Mouse (Mus musculus) frontal cortex, adult 2 months (tissue): Measurements from ENCODE around the gene Lcor. TPM values are rescaled to one million over a fixed set of nuclear protein-coding genes. Genes with fewer than 3 reads are reported as not detected.
A peak's percentile ranks its signal among the peaks of the same experiment; 100 is the strongest.

Experiments
- DNase-seq, 2 experiments: peaks; one replicate each; pipeline ENCODE4 v3.0.0; 2022; ENCODE audit warnings: low spot score in 1 of 2; ENCODE audit errors: extremely low spot score in 1 of 2
- polyA plus RNA-seq: library from polyadenylated mRNA; depleted of rRNA; stranded (reverse); fragments of >200 nt; gene quantifications from 2 replicates; pipeline ENCODE4 v1.2.3, GENCODE M21; 2012

Lcor gene
- polyA plus RNA-seq, 1 experiment, result 3.5 TPM

DNA sequence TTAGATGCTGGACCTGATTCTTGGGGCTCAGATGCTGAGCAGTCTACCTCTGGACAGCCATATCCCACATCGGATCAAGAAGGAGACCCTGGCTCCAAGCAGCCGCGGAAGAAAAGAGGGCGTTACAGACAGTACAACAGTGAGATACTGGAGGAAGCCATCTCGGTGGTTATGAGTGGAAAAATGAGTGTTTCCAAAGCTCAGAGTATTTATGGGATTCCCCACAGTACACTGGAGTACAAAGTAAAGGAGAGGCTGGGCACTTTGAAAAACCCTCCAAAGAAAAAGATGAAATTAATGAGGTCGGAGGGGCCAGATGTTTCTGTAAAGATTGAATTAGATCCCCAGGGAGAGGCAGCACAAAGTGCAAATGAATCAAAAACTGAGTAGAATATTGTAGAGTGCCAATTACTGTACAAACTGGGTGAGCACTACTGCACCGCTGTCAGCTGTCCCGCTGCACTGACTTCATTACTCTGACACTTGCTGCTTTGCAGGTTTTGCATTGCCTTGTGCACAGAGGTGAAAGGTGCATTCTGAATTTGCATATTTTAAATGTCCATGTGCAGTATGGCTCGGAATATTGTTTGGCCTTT, 76.6 kb downstream of the Lcor start:
- no peak for DNase-seq

DNA sequence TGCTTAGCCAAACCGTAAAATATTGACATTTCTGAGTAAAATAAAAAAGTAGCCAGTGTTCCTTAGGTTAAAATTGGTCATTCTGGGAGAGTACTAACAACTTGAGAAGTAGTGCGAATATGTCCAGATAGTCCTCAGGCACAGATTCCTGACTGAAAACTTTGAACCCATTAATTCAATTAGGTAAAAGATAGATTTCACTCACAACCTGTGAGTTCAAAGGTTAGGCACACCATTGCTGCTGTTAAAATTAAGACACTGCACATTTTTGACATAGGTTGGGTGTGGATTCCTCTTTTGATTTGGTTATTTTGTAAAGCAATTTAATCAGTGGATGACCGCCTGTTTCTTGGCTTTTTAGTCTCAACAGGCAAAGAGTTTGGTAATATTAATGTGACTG, 78.4 kb downstream of the Lcor start:
- DNase-seq, result no peak

DNA sequence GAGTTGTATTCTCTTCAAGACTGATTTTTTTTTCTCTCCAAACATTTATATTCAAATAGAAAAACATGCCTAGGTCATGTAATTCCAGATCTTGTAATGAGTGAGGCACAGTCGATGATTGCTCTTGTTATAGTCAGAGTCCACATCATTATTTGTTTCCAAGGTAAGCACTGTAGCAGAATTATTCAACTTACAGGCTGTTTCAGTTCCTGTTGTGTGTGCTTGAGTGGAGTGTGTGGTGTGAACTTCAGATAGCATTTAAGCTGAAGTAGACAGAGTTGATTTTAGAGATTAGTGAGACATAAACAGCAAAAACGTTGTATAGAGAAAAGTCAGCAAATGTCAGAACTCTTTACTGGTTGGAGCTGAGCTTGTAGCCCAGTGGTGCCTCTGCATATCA, 86.4 kb downstream of the Lcor start:
- DNase-seq, result no peak

DNA sequence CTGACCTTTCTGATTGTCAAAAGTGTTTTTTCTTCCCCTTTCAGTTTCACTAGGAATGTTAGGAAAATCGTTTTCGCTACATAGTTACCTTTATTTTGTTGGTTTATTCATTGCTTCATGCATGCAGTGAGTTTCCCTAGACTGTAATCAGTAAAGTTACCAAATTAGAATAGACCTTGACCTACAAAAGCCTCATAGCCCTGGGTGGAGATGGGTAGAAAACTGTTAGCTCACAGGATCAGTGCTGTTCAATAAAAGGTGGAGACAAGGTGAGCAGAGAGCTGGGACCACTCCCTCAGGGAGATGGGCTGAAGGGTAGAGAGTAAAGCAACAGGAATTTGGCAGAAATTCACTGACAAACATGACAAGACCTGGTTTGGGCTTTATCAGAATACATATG, 91.3 kb downstream of the Lcor start:
- DNase-seq, result no peak

DNA sequence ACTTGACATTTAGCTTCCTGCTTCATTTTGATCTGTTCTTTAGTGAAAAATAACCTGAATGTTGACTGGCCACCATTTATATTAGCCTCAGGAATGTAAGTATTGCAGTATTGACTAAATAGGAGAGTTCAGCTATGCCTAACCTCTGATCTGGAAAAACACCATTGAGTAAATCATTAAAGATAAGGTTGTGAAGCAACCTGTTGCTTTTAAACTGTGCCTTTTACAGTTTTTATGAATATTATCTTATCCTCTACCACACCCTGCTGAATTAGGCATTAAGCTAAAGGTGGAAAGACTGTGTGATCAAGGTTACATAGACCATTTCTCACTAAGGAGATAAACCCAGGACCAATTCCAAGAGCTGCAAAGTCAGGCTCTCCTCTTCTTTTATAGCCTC, 95.1 kb downstream of the Lcor start:
- no peak for DNase-seq

DNA sequence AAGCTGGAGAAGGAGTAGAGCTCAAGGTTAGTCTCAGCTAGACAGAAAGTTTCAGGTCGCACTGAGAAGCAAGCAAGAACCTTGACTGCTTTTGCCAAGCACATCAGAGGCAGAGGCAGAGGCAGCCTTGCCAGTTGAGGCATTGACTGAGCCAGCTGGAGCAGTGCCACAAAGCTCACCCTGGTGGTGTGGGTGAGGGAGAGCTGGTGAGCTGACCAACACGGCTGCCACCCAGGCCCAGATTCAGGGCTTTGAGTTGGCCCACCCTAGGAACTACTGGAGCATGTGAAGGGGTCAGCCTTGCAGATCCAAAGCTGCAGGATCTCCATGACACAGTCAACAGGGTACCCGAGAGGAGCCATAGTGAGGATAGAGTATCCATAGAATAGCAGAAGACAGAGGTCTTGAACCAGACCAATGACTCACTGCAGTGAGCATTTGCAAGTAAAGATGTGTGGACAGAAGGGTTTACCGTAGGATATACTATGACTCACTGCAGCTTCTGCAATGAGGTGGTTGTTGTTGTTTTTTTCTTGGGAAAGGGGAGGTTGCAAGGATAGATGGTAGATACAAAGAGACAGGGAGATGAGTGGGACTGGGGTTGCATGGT, 97.0 kb downstream of the Lcor start:
- DNase-seq, result no peak

DNA sequence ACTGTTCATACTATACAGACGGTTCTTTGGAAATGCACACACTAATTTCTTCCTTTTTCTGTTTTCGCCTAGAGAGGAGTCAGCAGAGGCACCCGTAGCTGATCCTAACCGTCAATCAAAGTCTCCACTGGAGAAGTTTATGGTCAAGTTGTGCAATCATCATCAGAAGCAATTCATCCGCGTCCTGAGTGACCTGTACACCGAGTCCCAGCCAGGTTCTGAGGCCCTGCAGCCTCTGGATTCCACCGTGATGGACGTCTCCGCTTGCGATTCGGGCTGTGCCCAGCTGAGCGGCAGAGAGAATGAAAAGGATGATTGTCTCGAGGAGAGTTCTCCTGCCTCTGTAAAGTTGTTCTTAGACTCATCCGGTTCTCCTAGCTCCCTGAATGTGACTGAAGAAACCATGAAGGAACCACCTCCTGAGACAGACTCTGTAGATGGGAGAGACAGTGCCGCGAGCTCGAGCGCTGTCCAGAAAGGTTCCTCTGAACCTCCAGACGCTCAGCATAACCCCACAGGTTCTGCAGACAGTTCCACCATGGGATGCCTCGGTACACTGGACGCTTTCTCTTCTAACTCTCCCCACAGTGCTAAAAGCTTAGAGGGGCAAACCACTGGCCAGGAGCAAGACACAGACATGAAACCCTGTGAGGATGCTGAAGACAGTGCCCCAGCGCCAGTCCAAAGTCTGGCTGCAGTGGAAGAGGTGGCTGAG, 99.4 kb downstream of the Lcor start, which contains the start of gene Gm340:
Gene Gm340, plus strand, starts transcription at position 665 of the 715 bp plus-strand sequence.
- DNase-seq, result no peak

DNA sequence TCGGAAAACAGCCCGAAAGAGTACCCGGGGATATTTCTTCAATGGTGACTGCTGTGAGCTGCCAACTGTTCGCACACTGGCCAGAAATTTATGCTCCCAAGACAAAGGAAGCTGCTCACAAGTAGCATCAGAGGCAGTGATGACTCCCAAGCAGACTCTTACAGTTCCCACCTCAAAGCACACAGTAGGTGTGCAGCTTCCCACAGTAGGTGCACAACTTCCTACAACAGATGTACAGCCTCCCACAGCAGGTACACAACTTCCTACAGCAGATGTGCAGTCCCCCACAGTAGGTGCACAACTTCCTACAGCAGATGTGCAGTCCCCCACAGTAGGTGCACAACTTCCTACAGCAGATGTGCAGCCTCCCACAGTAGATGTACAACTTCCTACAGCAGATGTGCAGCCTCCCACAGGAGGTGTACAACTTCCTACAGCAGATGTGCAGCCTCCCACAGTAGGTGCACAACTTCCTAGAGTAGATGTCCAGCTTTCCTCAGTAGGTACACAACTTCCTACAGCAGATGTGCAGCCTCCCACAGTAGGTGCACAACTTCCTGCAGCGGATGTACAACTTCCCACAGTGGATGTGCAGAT, 100.6 kb downstream of the Lcor start:
- no peak for DNase-seq

DNA sequence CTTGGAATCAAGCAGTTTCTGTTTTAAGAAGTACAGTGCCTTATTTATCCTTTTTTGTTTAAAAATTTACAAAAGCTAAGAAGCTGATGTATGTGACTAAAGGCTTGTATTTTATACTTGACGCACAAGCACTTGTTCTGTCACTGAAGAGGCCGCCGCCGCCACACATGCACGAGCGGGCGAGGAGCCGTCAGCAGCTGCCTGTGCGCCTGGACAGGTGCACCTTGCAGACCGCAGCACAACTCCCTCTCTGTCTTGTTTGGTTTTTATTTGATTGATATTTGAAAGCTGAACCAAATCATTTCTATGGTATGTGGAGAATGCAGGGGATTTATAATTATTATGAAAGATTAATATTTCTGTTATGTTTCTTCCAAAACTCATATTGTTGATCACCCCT, 104.3 kb downstream of the Lcor start:
- no peak for DNase-seq

DNA sequence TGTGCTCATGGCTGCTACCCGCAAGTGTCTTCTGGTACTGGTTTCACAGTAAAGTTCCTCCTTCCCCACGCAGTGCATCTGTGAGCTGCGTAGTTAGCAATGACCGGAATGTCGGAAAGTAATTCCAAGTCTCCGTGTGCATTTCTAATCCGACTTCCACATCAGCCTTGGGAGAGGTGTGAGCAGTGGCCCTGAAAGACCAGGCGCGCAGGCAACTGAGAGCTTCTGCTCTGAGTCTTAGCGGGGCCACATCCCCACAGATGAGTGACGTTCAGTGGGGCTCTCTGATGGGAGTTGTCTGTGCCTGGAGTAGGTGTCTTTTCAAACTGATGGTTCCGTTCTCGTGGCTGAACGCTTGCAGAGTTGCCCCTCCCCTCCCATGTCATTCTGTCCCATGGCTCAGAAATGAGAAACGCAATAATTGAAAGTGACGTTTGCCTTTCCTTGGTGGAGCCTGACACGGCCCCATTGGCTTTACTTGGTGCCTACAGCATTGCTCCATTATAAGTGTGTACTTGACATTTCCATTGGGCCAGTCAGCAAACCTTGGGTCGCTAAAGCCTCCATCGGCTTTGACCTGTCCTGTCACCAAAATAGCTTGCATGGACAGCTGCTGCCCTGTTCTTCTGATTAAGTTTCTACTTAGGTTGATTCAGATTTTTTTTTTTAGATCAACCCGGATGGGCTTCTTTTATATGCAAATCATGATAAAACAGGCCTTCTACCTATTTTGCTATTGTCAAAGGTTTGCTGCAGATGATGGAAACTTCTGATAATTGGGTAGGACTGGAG, 105.2 kb downstream of the Lcor start:
- no peak for DNase-seq

DNA sequence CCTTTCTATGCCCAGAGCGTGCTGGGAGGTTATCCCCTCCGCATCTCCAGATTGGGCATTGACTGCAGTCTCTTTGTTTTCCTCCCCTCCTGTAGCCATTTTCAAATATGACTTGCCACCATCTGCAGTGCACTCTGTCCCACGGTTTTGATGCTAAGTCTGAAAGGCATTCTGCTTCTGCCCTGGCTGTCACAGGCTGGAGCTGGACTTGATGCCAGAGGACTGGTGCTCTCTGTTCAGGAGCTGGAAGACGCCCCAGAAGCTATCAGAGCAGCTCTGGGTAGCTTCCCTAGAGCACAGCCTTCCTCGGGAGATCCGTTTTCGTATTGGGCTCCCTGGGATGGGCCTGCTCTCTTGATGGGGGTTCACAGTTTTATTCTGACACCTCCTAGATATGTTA, 106.6 kb downstream of the Lcor start:
- DNase-seq, result no peak

DNA sequence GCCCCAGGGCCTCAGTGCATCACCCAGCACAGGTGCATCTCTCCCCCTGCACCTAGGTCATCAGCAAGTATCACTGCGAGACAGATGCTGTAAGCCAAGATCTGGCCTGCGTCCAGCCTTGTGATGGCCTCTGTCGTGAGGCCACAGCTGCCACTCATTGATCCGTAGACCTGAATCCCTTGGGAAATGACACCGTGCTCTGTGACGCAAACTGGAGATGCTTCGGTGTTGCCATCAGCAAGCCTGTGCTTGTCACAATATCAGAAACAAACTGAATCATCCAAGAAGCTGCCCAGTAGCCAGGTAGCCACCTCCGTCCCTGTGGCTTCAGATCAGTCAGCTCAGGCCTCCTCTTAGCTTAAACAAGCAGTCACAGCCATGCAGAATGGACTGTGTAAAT, 107.2 kb downstream of the Lcor start:
- no peak for DNase-seq

DNA sequence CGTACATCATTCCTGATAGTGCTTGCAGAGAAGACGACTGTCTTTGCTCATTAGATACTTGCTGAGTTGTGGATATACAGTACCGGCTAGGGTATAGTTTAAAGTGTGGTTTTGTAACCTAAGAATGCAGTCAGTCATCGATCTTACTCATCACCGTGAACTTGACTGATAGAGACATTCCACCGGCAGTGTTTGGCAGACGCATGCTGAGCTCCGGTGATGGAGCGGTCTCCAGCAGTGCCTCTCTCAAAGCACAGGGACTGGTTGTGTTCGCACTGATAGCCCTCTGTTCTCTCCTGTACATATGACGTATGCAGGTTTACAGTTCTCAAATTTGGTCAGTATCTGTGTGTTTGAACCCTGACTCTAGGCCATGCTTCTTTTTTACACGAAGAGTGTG, 109.4 kb downstream of the Lcor start:
- no peak for DNase-seq

DNA sequence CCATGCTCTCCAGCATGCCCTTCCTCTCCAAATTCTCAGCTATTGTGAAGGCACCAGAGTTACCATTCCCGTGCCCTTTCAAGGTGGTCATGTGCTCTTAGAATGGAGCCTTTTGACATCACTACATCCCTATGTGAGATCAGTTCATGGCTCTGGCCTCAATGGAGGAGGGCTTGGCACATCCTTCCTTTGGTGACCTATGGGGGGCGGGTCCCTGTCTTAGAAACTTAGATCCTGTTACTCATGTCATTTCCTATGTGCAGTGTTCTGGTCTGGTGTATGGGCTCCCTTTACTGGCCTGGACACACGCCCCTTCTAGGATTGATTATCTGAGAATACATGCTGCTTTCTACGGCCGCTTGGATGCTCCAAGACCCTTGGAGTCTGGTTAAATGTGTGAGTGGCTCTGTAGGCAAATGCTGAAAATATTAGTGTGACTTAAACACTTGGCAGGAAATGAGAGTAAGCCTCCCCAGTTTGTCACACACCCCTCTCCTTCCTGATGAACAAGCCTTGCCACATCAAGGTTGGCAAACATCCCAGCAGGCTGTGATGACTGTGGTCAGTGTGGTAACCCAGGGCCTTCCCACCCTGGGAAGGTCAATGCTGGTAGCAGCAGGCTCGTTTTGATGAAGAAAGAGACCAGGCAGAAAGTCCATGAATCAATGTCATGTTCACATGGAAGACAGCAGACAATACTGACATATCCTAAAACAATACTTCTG, 114.9 kb downstream of the Lcor start:
- DNase-seq, result no peak

DNA sequence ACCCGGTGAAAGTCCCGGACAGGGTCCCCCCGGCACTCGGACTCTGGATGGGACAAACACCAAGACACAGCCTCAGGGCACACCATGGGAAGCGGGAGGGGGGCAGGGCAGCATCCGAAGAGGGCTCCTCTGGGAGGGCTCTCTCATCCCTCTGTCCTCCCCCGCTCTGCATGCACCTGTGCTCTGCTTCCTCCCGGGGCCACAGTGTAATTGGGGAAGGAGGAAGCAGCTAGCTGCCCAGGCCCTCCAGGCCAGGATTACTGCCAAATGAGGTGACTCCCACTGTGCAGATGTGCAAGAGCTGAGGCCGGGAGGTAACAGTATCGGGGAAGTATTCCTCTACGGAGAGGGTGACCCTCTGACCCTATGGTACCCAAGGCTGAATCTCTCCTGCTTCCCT, 118.2 kb downstream of the Lcor start:
- no peak for DNase-seq

DNA sequence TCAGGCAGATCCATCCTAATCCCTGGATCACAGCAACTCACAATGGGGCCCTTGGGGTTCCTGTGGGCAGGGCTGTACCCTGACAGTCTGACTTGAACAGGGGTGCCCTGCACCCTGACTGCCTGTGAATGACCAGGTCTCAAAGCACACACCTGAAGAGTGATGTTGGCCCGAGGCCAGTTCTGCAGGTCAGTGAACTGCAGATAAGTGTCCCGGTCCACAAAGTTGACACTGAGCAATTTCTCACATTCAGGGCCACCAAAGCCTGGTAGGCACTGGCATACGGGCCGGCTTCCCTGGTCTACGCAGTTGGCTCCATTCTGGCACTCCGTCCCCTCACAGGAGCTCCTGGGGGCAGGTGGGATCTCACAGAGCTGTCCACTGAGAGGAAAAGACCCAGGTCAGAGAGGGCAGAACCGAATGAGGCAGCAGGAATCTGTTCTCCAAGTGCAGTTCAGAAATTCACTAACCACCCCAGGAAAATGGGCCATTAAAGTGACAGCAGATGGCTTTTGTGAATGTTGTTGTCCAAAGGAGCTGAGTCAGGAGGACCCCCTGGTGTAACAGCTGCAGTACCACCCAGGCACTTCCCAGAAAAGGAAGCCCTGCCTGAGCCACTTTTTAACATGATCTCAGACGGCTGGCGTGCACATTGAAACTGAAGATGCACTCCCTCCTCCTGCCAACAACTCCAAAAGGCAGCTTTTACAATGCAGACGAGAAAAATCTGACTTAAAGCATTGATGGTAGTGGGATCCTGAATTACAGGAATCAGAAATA, 124.0 kb downstream of the Lcor start:
- DNase-seq, result peak in 1 of 2 experiments; percentile 41

DNA sequence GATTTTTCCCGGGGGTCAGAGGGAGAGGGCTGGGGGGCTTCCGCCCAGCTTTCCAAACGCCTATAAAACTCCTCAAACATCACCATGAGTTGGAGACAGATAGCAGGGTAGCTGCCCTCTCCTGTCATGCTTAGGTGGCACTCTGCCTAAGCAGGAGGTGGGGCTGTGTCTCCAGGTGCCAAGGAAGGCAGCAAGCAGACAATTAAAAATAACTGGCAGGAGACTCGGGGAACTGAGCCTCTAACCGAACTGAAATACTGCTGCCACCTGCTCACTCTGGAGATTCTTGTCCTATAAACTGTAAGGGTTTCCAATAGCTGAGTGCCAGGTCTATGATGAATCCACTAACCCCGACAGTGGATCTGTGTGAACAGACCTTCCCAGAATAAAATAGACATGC, 129.2 kb downstream of the Lcor start:
- DNase-seq, result no peak
